Mouse (Mus musculus): ENCODE results near the gene Arhgef2. TPM values are rescaled to one million over a fixed set of nuclear protein-coding genes. Genes with fewer than 3 reads are reported as not detected.

The Arhgef2 gene
- polyA plus RNA-seq, 1 experiment from 2014 or later, result 102 TPM

GRCm38 (mm10) chr3:88645937-88646336 lies 40.2 kb downstream of the Arhgef2 start:
- 86% methylated on average over 12 of the region's 12 CpGs for WGBS (ENCODE audit: insufficient replicate concordance)

GRCm38 (mm10) chr3:88646426-88646995 lies 40.7 kb downstream of the Arhgef2 start:
- no peak overlapping the region for H3K4me3 ChIP-seq (ENCODE audit: low read depth, low read length)
- WGBS (ENCODE audit: insufficient replicate concordance), result 71% methylated on average over 6 of the region's 6 CpGs
- ATAC-seq (replicated peaks; ENCODE audit: insufficient number of reproducible peaks, low FRiP score, low TSS enrichment), result no peak
- no peak overlapping the region for H3K4me2 ChIP-seq
- no peak overlapping the region for H3K9ac ChIP-seq (ENCODE audit: low read depth, low read length)
- H3K9me3 ChIP-seq (replicated peaks; ENCODE audit: control insufficient read depth, low read length), result no peaks in the 10 kb centered on the region
- H3K36me3 ChIP-seq (ENCODE audit: control insufficient read depth, insufficient read depth, low read length), result peaks cover 56% of the 10 kb centered on the region
- H3K4me1 ChIP-seq (ENCODE audit: control insufficient read depth, insufficient read depth, low read length), result no peaks in the 10 kb centered on the region
- H3K27me3 ChIP-seq (ENCODE audit: control insufficient read depth, insufficient read depth, low read length), result no peaks in the 10 kb centered on the region
- H3K27ac ChIP-seq (ENCODE audit: low read depth, low read length), result no peak overlapping the region

More at GRCm38 (mm10) chr3:88645937-88646336, 40.2 kb downstream of the Arhgef2 start:
- ATAC-seq (replicated peaks; ENCODE audit: insufficient number of reproducible peaks, low FRiP score, low TSS enrichment), result no peak
- H3K4me1 ChIP-seq (ENCODE audit: control insufficient read depth, insufficient read depth, low read length), result no peaks in the 10 kb centered on the region
- peaks cover 60% of the 10 kb centered on the region for H3K36me3 ChIP-seq (ENCODE audit: control insufficient read depth, insufficient read depth, low read length)
- H3K9ac ChIP-seq (ENCODE audit: low read depth, low read length), result no peak overlapping the region
- no peak overlapping the region for H3K4me2 ChIP-seq
- no peak overlapping the region for H3K27ac ChIP-seq (ENCODE audit: low read depth, low read length)
- H3K27me3 ChIP-seq (ENCODE audit: control insufficient read depth, insufficient read depth, low read length), result no peaks in the 10 kb centered on the region
- no peaks in the 10 kb centered on the region for H3K9me3 ChIP-seq (replicated peaks; ENCODE audit: control insufficient read depth, low read length)
- no peak overlapping the region for H3K4me3 ChIP-seq (ENCODE audit: low read depth, low read length)

GRCm38 (mm10) chr3:88647076-88647475 lies 41.3 kb downstream of the Arhgef2 start:
- ATAC-seq (replicated peaks; ENCODE audit: insufficient number of reproducible peaks, low FRiP score, low TSS enrichment), result no peak
- H3K9me3 ChIP-seq (replicated peaks; ENCODE audit: control insufficient read depth, low read length), result no peaks in the 10 kb centered on the region
- peaks cover 51% of the 10 kb centered on the region for H3K36me3 ChIP-seq (ENCODE audit: control insufficient read depth, insufficient read depth, low read length)
- H3K4me2 ChIP-seq, result no peak overlapping the region
- 79% methylated on average over 3 of the region's 3 CpGs for WGBS (ENCODE audit: insufficient replicate concordance)
- H3K4me3 ChIP-seq (ENCODE audit: low read depth, low read length), result no peak overlapping the region
- no peaks in the 10 kb centered on the region for H3K4me1 ChIP-seq (ENCODE audit: control insufficient read depth, insufficient read depth, low read length)
- H3K27ac ChIP-seq (ENCODE audit: low read depth, low read length), result no peak overlapping the region
- no peak overlapping the region for H3K9ac ChIP-seq (ENCODE audit: low read depth, low read length)
- no peaks in the 10 kb centered on the region for H3K27me3 ChIP-seq (ENCODE audit: control insufficient read depth, insufficient read depth, low read length)

- H3K9me3 ChIP-seq (replicated peaks; ENCODE audit: control insufficient read depth, low read length), result no peaks in the 10 kb centered on the region
- peaks cover 43% of the 10 kb centered on the region for H3K36me3 ChIP-seq (ENCODE audit: control insufficient read depth, insufficient read depth, low read length)
- WGBS (ENCODE audit: insufficient replicate concordance), result 92% methylated on average over 14 of the region's 14 CpGs
- no peak overlapping the region for H3K4me3 ChIP-seq (ENCODE audit: low read depth, low read length)
- no peaks in the 10 kb centered on the region for H3K4me1 ChIP-seq (ENCODE audit: control insufficient read depth, insufficient read depth, low read length)
- H3K27ac ChIP-seq (ENCODE audit: low read depth, low read length), result no peak overlapping the region
- no peak overlapping the region for H3K9ac ChIP-seq (ENCODE audit: low read depth, low read length)
- no peaks in the 10 kb centered on the region for H3K27me3 ChIP-seq (ENCODE audit: control insufficient read depth, insufficient read depth, low read length)
- H3K4me2 ChIP-seq, result no peak overlapping the region
- no peak for ATAC-seq (replicated peaks; ENCODE audit: insufficient number of reproducible peaks, low FRiP score, low TSS enrichment)
These were observed 42.1 kb downstream of the Arhgef2 start for GRCm38 (mm10) chr3:88647779-88648413.

GRCm38 (mm10) chr3:88648452-88649168 lies 42.8 kb downstream of the Arhgef2 start:
- no peak overlapping the region for H3K4me3 ChIP-seq (ENCODE audit: low read depth, low read length)
- H3K9me3 ChIP-seq (replicated peaks; ENCODE audit: control insufficient read depth, low read length), result no peaks in the 10 kb centered on the region
- H3K27ac ChIP-seq (ENCODE audit: low read depth, low read length), result no peak overlapping the region
- ATAC-seq (replicated peaks; ENCODE audit: insufficient number of reproducible peaks, low FRiP score, low TSS enrichment), result no peak
- 81% methylated on average over 12 of the region's 12 CpGs for WGBS (ENCODE audit: insufficient replicate concordance)
- H3K4me2 ChIP-seq, result no peak overlapping the region
- H3K27me3 ChIP-seq (ENCODE audit: control insufficient read depth, insufficient read depth, low read length), result no peaks in the 10 kb centered on the region
- no peak overlapping the region for H3K9ac ChIP-seq (ENCODE audit: low read depth, low read length)
- peaks cover 36% of the 10 kb centered on the region for H3K36me3 ChIP-seq (ENCODE audit: control insufficient read depth, insufficient read depth, low read length)
- no peaks in the 10 kb centered on the region for H3K4me1 ChIP-seq (ENCODE audit: control insufficient read depth, insufficient read depth, low read length)

- 84% methylated on average over 10 of the region's 10 CpGs for WGBS (ENCODE audit: insufficient replicate concordance)
- Histone ChIP-seq H3K4me3 (ENCODE audit: low read depth, low read length) (no peak overlapping the region), H3K4me2 (no peak overlapping the region), H3K9ac (ENCODE audit: low read depth, low read length) (no peak overlapping the region), H3K27me3 (ENCODE audit: control insufficient read depth, insufficient read depth, low read length) (no peaks in the 10 kb centered on the region), H3K4me1 (ENCODE audit: control insufficient read depth, insufficient read depth, low read length) (0 out of 2 replicates have a peak, but pooled peaks cover 1% of the 10 kb centered on the region), H3K9me3 (replicated peaks; ENCODE audit: control insufficient read depth, low read length) (no peaks in the 10 kb centered on the region), H3K36me3 (ENCODE audit: control insufficient read depth, insufficient read depth, low read length) (peaks cover 31% of the 10 kb centered on the region), H3K27ac (ENCODE audit: low read depth, low read length) (no peak overlapping the region)
- no peak for ATAC-seq (replicated peaks; ENCODE audit: insufficient number of reproducible peaks, low FRiP score, low TSS enrichment)
These were observed 43.4 kb downstream of the Arhgef2 start for GRCm38 (mm10) chr3:88649186-88649585.

- Histone ChIP-seq H3K4me2 (no peak overlapping the region), H3K4me1 (ENCODE audit: control insufficient read depth, insufficient read depth, low read length) (peaks cover 8% of the 10 kb centered on the region; the same call in 1 of the 2 replicates), H3K9ac (ENCODE audit: low read depth, low read length) (no peak overlapping the region), H3K4me3 (ENCODE audit: low read depth, low read length) (no peak overlapping the region), H3K27ac (ENCODE audit: low read depth, low read length) (no peak overlapping the region), H3K36me3 (ENCODE audit: control insufficient read depth, insufficient read depth, low read length) (peaks cover 23% of the 10 kb centered on the region), H3K27me3 (ENCODE audit: control insufficient read depth, insufficient read depth, low read length) (no peaks in the 10 kb centered on the region), H3K9me3 (replicated peaks; ENCODE audit: control insufficient read depth, low read length) (no peaks in the 10 kb centered on the region)
- no peak for ATAC-seq (replicated peaks; ENCODE audit: insufficient number of reproducible peaks, low FRiP score, low TSS enrichment)
- WGBS (ENCODE audit: insufficient replicate concordance), result 94% methylated on average over 13 of the region's 13 CpGs
These were observed 44.2 kb downstream of the Arhgef2 start for GRCm38 (mm10) chr3:88649967-88650366.

- WGBS (ENCODE audit: insufficient replicate concordance), result 73% methylated on average over 13 of the region's 13 CpGs
- no peak overlapping the region for H3K27ac ChIP-seq (ENCODE audit: low read depth, low read length)
- no peak overlapping the region for H3K4me3 ChIP-seq (ENCODE audit: low read depth, low read length)
- ATAC-seq (replicated peaks; ENCODE audit: insufficient number of reproducible peaks, low FRiP score, low TSS enrichment), result no peak
- peaks cover 11% of the 10 kb centered on the region; the same call in 1 of the 2 replicates for H3K4me1 ChIP-seq (ENCODE audit: control insufficient read depth, insufficient read depth, low read length)
- no peaks in the 10 kb centered on the region for H3K9me3 ChIP-seq (replicated peaks; ENCODE audit: control insufficient read depth, low read length)
- H3K4me2 ChIP-seq, result no peak overlapping the region
- no peaks in the 10 kb centered on the region for H3K27me3 ChIP-seq (ENCODE audit: control insufficient read depth, insufficient read depth, low read length)
- peaks cover 20% of the 10 kb centered on the region for H3K36me3 ChIP-seq (ENCODE audit: control insufficient read depth, insufficient read depth, low read length)
- no peak overlapping the region for H3K9ac ChIP-seq (ENCODE audit: low read depth, low read length)
These were observed 45.1 kb downstream of the Arhgef2 start for GRCm38 (mm10) chr3:88650713-88651504.
